Mouse (Mus musculus) neural tube, postnatal 0 days (tissue): Measurements from ENCODE around the gene Creb3l1. TPM values are rescaled to one million over a fixed set of nuclear protein-coding genes. Genes with fewer than 3 reads are reported as not detected.

Source experiments
- microRNA-seq: library from miRNA; unstranded; fragments of <30 nt; microRNA quantifications from one replicate; pipeline ENCODE4, GENCODE M21; 2016
- polyA plus RNA-seq: library from polyadenylated mRNA; unstranded; fragments of >200 nt; fragmentation: Nextera tagmentation; extraction: Ambion mirVana; gene quantifications from 2 replicates; pipeline ENCODE4 v1.2.1, GENCODE M21; 2015

The Creb3l1 gene
- 5.4 and 5.6 TPM in 2 replicates for polyA plus RNA-seq

DNA sequence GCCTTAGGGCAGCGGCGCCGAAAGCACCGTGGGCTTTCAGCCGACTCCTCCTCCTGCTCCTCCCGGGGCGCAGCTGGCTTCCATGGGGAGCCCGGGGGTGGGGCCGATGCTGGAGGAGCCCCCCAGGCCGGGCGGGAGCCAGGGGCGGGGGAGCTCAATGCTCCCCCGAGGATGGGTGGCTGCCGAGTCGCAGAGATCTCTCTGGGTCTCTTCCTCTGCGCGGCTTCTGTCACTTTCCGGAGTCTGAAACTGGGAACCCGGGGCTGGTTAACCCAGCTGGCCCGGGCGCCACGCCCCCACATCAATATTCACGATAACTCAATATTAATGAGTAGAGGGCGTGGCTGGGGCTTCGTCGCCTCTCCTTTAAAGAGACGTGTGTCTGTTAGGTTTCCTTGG is at the start of gene Creb3l1:
Gene Creb3l1, minus strand, starts transcription at position 229 of the 399 bp plus-strand sequence.

DNA sequence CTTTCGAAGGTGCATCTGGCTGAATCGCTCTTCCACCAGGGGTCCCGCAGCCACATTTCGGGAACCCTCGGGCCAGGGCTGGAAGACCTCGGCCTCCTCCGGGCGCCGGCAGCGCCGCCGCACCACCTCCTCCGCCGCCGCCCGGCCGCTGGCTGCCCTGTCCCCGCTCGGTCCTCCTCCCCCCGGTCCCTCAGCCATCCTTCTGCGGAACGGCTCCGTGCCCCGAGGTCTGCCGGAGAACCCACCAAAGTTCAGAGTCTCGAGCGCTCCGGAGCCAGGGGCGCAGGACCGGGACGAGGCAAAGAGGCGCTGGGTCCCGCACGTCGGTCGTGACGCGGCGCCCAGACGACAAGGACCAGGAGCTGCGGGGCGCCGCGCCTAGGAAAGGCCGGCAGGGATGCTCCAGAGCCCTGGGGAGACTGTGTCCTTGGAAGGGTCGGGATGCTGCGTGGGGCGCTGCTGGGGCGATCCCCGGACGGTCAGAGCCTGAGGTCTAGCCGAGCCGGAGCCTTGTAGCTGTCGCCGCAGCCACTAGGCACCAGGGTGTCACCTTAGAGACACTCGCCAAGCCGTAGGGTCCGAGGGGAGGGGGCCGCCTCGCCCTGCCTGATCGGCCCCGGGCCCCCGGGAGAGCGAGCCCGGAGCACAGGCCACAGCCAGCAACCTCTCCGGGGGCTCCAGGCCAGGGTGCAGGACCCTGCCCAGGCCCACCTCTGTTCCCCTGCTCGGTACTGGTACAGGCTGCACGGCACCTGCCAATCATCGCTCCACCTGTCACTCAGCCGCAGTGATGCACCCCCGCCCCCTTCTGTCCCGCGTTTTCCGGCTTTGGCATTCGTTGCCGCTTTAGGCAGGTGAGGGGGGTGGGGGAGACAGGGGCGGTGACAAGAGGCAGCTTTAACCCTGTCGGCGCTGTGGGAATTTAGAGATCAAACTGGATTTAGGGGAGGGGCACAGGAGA is 48.4 kb downstream of the Creb3l1 start, which contains the start of gene Dgkz:
Gene Dgkz, minus strand, starts transcription at position 284 of the 961 bp plus-strand sequence.

DNA sequence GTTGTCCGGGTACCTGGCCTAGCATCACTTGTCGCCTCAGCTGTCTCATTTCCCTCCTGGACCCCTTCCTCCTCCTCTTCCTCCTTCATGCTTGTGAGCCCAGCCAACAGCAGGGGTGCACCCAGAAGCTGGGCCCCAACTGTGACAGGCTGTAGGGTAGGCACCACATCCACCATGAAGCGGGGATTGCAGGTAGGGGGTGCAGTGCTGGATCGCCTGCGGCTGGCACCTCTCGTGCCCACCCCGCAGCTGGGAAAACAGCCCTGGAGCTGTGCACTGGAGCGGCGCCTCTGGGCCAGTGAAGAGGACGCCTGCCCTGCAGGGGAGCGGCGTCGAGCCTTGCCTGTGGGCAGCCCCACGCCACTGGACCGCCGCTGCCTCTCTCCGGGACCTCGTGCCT is 78.8 kb downstream of the Creb3l1 start, which contains the start of gene Gm9821:
Gene Gm9821, plus strand, starts transcription at position 221 of the 400 bp plus-strand sequence.

Small RNAs within 50 kb of the gene (microRNA-seq; reads per million reads assigned to microRNA genes)
- gene Mir6999 = not detected

Other genes with a start within 250 kb of the Creb3l1 start
- 2.0 and 2.2 TPM in 2 replicates for gene Chrm4, start 97.3 kb downstream of the Creb3l1 start, polyA plus RNA-seq
- gene Mdk, start 92.2 kb downstream of the Creb3l1 start, polyA plus RNA-seq = 97.1 and 108 TPM in 2 replicates
- gene Gm9821, start 78.8 kb downstream of the Creb3l1 start, polyA plus RNA-seq = 0.27 and 0.28 TPM in 2 replicates
- gene Dgkz, start 48.6 kb downstream of the Creb3l1 start, polyA plus RNA-seq = 43.1 and 46.1 TPM in 2 replicates
- 25.6 and 27.7 TPM in 2 replicates for gene Phf21a, start 68.6 kb upstream of the Creb3l1 start, polyA plus RNA-seq